In the genomic region with DNA sequence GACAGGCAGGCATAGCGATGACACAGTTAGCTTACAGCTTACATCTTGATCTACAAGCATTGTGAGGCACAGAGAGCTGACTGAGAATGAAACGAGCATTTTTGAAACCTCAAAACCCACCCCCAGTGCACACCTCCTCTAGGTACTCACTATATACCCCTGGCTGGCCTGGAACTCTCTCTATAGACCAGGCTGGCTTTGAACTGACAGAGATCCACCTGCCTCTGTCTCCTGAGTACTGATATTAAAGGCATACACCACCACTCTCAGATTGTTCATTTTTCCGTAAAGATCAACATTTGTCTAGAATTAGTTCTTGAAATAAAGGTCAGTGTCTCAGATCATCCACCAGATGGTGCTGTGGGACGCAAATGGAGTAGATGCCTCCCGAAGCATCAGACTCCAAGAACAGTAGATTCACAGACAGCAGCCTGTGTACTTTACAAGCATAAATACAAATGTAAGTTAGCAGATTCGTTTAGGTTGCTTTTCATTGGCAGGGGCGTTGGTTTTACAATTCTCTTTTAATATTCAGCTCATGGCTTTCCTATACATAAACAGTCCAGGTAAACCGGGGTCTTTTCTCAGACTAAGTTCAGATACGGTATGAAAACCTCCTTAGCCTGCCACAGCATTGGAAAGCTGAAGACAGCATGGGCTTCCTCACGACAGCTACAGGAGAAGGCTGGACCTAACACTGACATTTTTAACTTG, we compare ENCODE assay signal across 7 mouse cellular contexts. TPM values are rescaled to one million over a fixed set of nuclear protein-coding genes. Genes with fewer than 3 reads are reported as not detected.
DNase-seq lines count a peak whose midpoint lies in the region; ATAC-seq lines count a peak whose summit lies in the region.

No protein-coding gene starts in this region.

- H3K27me3 ChIP-seq in forebrain, embryonic 14.5 days (replicated peaks; ENCODE audit: control insufficient read depth, insufficient read depth, low read length) = no peaks in the 10 kb centered on the region
- H3K27me3 ChIP-seq in hindbrain, embryonic 12.5 days = 0 out of 2 replicates have a peak, but pooled peaks cover 5% of the 10 kb centered on the region

- H3K4me1 ChIP-seq in forebrain, embryonic 14.5 days (ENCODE audit: control insufficient read depth, insufficient read depth, low read length) = no peaks in the 10 kb centered on the region
- H3K4me1 ChIP-seq in hindbrain, embryonic 12.5 days = peaks cover 10% of the 10 kb centered on the region; the same call in 1 of the 2 replicates

- peak overlapping the region; percentile 49 for H3K4me2 ChIP-seq in forebrain, embryonic 14.5 days (ENCODE audit: low read length)
- H3K4me2 ChIP-seq in hindbrain, embryonic 12.5 days (replicated peaks) = peak overlapping the region; percentile 42

- DNase-seq in T-cell, adult 2 months (ENCODE audit: low spot score) = peak; percentile 76
- DNase-seq in cerebellum, adult 11-12 months = peak; percentile 47
- DNase-seq in forebrain, embryonic 14.5 days (ENCODE audit: low spot score) = peak; percentile 91
- DNase-seq in layer of hippocampus, postnatal 10 days (ENCODE audit: low spot score in 2 of 2) = peak; percentile 78 to 80
- peak; percentile 76 for DNase-seq in lung, postnatal 36 days
- DNase-seq in right cerebral cortex, postnatal 10 days (ENCODE audit: low spot score in 2 of 2) = peak; percentile 76 to 86

- no peak overlapping the region for H3K27ac ChIP-seq in forebrain, embryonic 14.5 days (ENCODE audit: low read depth, low read length)
- H3K27ac ChIP-seq in hindbrain, embryonic 12.5 days = 0 out of 2 replicates have a peak overlapping the region, but pooled peaks have one; percentile 19

- no peaks in the 10 kb centered on the region for H3K9me3 ChIP-seq in forebrain, embryonic 14.5 days (replicated peaks; ENCODE audit: control insufficient read depth, low read length)
- no peaks in the 10 kb centered on the region for H3K9me3 ChIP-seq in hindbrain, embryonic 12.5 days (replicated peaks)

- ATAC-seq in forebrain, embryonic 14.5 days = peak; percentile 86
- peak; percentile 46 for ATAC-seq in hindbrain, embryonic 12.5 days (ENCODE audit: low FRiP score)

- 0 out of 2 replicates have a peak overlapping the region, but pooled peaks have one; percentile 30 for H3K9ac ChIP-seq in forebrain, embryonic 14.5 days (ENCODE audit: low read length)
- no peak overlapping the region for H3K9ac ChIP-seq in hindbrain, embryonic 12.5 days

- H3K36me3 ChIP-seq in forebrain, embryonic 14.5 days (ENCODE audit: control insufficient read depth, insufficient read depth, low read length) = no peaks in the 10 kb centered on the region
- no peaks in the 10 kb centered on the region for H3K36me3 ChIP-seq in hindbrain, embryonic 12.5 days

- 15% methylated on average over 10 of the region's 10 CpGs for WGBS in forebrain, embryonic 14.5 days
- WGBS in hindbrain, embryonic 12.5 days = 18% methylated on average over 10 of the region's 10 CpGs

- H3K4me3 ChIP-seq in forebrain, embryonic 14.5 days (ENCODE audit: low read depth, low read length) = peak overlapping the region; percentile 9; the same call in 1 of the 2 replicates
- peak overlapping the region; percentile 13 for H3K4me3 ChIP-seq in hindbrain, embryonic 12.5 days

RNA-seq across cellular contexts. Expression of a gene that starts 12.9 kb away (rescaled TPM):
- polyA plus RNA-seq in forebrain, embryonic 14.5 days (2014; fragmentation: Nextera tagmentation; extraction: Ambion mirVana) = 405 and 426 TPM in 2 replicates
- polyA plus RNA-seq in hindbrain, embryonic 12.5 days (2016; fragmentation: Nextera tagmentation; extraction: Ambion mirVana) = 392 and 403 TPM in 2 replicates
- 100 to 1,000 TPM; 463 to 466 TPM for total RNA-seq in layer of hippocampus, postnatal 10 days (2021)

RNA-seq across cellular contexts. Expression of a gene that starts 35.1 kb away (rescaled TPM):
- polyA plus RNA-seq in forebrain, embryonic 14.5 days (2014; fragmentation: Nextera tagmentation; extraction: Ambion mirVana) = 3.2 TPM in 2 replicates
- 6.7 and 7.5 TPM in 2 replicates for polyA plus RNA-seq in hindbrain, embryonic 12.5 days (2016; fragmentation: Nextera tagmentation; extraction: Ambion mirVana)
- 1 to 10 TPM; 2.8 to 4.0 TPM for total RNA-seq in layer of hippocampus, postnatal 10 days (2021)
